Mouse (Mus musculus) right cerebral cortex, adult 2 months (tissue): ENCODE results near the gene Ezh2.
A peak's percentile ranks its signal among the peaks of the same experiment; 100 is the strongest.

Experiments
- DNase-seq, 2 experiments: peaks; one replicate each; pipeline ENCODE4 v3.0.0; 2021 to 2022; ENCODE audit warnings: low spot score in 2 of 2

The Ezh2 gene

GRCm38 (mm10) chr6:47552280-47552679 lies 42.9 kb downstream of the Ezh2 start:
- no peak for DNase-seq

GRCm38 (mm10) chr6:47535333-47535732 lies 59.8 kb downstream of the Ezh2 start:
- DNase-seq, result peak in 1 of 2 experiments; percentile 15

DNA sequence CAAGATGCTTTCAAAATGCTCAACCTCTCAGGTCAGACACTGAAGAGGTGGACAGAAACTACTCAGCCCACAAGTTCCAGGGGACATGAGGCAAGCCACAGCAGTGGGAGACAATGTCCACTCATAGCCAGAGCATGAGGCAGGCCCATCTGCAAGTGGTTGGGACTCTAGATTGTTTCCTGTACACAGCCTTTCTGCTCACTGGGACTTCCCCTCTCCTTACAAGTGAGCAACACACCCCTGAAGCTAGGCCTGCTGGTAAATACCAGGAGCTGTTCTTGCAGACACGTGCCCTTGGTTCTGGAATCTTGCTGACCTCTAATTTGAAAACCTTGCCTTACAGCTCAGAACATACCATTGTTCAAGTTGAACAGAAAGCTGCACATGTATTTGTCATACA lies 62.6 kb downstream of the Ezh2 start:
- no peak for DNase-seq

GRCm38 (mm10) chr6:47527655-47528054 lies 67.5 kb downstream of the Ezh2 start:
- DNase-seq, result no peak

DNA sequence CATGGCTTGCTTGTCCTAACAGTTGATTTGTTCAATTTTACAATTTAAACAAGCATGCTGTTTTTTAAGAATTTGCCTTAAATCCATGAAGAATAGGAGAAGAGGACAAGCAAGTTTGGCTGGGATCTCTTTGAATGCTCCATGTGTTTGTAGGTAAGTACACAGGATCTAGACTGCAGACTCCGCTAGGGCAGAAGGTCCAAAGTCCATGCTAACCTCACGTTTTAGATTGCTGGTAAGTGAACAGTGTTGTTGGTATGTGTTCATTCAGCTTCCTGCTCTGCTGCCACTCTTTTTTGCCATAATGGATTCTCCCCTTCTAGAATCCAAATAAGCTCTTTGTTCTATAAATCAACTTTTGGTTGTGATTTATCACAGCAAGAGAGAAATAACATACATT lies 68.0 kb downstream of the Ezh2 start:
- DNase-seq, result no peak

GRCm38 (mm10) chr6:47526446-47526845 lies 68.7 kb downstream of the Ezh2 start:
- no peak for DNase-seq

- no peak for DNase-seq
These were observed 70.1 kb downstream of the Ezh2 start for GRCm38 (mm10) chr6:47525041-47525440.

GRCm38 (mm10) chr6:47522431-47522830 lies 72.7 kb downstream of the Ezh2 start:
- no peak for DNase-seq

GRCm38 (mm10) chr6:47520030-47520429 lies 75.1 kb downstream of the Ezh2 start:
- DNase-seq, result no peak

DNA sequence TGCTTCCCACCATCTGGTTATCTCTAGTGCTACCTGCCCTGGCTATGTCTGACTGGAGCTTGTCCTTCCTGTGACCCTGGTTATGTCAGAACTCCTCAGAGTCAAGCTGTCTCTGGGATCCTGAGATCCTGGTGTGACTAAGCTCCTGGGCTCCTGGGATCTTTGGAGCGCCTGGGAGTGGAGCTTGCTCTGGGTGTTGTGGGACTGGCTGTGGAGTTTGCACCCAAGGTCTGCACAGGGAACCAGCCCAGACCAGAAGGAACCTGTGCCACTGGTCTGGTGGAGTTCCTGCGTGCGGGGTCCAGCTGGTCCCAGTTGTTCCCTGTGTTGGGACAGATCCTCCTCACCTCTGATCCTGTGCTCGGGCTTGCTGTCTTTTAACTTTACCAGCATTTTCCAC lies 100.6 kb downstream of the Ezh2 start:
- no peak for DNase-seq

GRCm38 (mm10) chr6:47482027-47482426 lies 113.1 kb downstream of the Ezh2 start:
- DNase-seq, result no peak
